Mouse (Mus musculus) lung, postnatal 0 days (tissue): Measurements from ENCODE around the gene Yap1.

ENCODE experiments used
- CTCF ChIP-seq: IDR thresholded peaks from 2 replicates; pipeline ENCODE4 v1.5.1; 2016; ENCODE audit warnings: antibody characterized with exemption, mild to moderate bottlenecking
- EP300 ChIP-seq: IDR thresholded peaks from 2 replicates; pipeline ENCODE4 v1.6.1; 2016; ENCODE audit warnings: antibody characterized with exemption, mild to moderate bottlenecking, control low read depth

DNA sequence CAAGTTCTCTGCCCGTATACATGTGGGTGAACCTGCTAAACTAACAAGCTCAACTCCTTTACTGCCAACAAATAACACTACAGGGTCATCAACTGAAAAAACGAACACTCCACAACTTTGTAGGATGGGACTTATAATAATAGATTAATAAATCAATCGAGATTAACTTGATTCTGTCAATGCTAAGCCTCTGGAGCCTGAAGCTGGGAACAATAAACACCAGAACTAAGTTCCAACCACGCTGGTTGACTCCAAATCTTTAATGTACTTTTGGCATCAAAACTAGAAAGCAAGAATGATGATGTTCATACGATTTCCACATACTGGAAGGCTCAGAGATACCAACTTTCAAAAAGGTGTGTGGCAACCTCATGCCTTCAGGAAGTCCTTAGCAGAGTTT is 17.3 kb downstream of the Yap1 start:
- no peak for TF ChIP-seq EP300
- no peak for TF ChIP-seq CTCF
